Mouse (Mus musculus) ovary, postnatal 14 days (tissue): Measurements from ENCODE around the gene Eml4.

Source experiments
- DNase-seq: peaks from one replicate; pipeline ENCODE4 v3.0.0; 2022; ENCODE audit warnings: low spot score

Eml4 gene

DNA sequence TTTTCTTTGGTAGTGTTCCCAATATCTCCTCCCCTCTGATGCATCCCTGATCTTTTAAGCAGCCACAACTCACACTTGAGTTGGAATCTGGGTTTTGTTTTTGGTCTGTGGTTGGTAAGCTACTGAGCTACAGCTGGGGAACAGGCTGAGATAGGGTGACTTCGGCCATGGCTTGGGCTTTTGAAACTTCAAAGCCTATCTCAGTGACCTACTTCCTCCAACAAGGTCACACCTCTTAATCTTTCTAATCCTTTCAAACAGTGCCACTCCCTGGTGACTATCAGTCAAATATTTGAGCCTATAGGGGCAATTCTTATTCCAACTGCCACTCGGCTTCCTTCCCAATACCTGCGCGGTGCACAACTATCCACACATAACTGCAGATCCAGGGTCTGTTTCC is 149.0 kb downstream of the Eml4 start:
- no peak for DNase-seq

DNA sequence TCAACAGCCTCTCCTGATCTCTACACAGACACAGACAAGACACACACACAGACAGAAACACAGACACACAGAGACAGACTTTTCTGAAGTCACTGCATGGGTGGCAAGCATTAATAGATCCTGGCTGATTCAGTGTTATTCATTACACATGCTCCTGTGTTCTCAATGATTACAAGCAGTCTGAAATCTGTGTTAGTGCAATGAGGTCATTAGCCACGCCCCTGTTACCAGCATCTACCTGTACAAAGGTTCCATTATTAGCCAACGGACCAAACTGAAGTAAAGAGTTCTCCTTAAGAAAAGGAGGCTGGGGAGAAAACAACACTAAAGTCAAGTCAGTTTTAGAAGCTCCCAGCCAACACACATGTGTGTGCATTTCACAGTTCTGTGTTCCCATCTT is 153.0 kb downstream of the Eml4 start:
- no peak for DNase-seq

DNA sequence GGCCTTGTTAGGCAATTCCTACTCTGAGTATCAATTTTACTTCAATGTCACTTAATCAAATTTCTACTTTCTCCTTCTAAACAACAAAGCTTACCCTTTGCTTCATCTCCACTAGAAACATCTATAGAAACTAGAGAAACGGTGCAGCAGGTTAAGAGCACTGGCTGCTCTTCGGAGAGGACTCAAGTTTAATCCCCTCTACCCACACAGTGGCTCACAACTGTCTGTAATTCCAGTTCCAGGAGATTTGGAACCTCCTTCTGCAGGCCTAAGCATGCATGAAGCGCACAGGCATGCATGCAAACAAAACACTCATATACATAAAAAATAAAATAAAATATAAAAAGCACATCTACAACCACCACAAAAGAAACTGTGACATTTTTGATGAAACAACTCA is 161.4 kb downstream of the Eml4 start:
- no peak for DNase-seq

DNA sequence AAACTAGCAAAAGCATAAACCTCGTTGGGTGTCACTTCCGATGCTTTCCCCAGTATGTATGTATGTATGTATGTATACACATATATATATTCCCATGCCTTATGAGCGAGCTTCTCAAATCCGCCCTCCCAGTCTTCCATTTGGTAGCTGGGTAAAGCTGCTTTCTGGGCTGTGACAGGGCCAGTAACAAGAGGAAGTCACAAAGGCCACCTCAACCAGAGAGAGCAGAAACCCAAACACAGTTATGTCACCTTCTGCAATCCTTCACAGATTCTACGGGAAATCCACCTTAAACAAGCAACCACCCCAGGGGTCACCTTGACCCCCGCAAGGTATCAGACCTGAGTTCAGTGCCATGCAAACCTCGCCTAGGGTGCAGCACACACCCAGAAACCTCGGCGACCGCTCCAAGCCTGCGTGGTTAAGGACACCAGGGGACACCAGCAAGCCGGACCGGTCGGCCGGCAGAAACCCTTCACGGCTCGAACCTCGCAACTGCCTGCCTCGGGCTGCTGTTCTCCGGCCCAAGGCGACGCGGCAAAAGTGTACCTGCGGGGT is 163.0 kb downstream of the Eml4 start:
- DNase-seq: no peak

DNA sequence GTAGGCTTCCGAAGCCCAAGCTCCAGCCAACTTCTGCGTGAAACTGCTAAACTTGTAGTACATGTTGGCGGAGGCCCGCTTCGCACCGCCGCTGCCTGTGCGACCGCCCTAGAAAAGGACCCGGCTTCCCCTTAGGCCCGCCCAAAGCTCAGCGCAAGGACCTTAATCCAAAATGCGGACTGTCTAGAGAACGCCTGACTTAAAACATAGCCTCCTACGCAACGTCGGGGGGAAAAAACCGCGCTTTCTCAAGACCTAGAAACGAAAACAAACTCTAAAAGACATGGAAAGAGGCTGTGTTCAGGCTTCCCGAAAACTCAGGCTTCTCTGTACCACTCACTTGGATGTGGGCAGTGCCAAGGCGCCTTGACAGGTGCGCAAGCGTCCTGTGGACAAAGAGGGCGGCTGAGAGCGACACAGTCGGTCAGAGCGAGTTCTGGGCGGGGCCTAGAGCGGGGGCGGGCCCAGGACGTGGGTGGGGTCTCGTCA is 163.5 kb downstream of the Eml4 start:
- DNase-seq: peak; percentile 76

DNA sequence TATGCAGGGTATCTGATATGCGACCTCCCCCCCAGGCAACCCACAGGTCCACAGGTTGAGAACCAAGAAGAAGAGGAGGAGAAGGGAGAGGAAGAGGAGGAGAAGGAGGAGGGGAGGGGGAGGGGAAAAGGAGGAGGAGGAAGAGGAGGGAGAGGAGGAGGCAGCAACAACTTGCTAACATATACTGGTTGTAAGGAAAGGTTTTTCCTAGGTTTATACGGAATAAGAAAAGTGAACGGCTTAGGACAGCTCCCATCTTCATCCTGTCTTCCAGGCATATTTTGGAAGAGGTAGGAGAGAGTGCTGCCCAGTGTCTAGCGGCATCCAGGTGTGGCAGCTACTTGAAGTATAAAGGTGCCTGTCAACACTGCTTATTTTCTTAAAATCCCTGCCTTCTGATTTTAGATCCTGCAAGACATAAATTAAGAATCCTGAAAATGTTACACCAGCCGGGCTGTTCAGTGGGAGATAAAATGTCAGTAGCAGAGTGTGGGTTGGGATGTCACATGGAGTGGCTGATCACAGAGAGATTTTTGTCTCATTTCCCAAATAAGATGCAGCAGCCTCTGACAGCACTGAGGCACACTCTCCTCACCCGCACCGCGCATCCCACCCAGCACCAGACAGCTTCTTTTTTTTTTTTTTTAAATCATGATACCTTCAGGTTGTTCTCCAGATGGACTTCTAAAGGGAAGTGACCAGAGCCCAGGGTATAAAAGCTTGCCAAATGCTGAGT is 166.7 kb downstream of the Eml4 start, which contains the start of gene Cox7a2l:
Cox7a2l (minus strand) TSS at position 51 of the 736 bp plus-strand sequence.
- no peak for DNase-seq

DNA sequence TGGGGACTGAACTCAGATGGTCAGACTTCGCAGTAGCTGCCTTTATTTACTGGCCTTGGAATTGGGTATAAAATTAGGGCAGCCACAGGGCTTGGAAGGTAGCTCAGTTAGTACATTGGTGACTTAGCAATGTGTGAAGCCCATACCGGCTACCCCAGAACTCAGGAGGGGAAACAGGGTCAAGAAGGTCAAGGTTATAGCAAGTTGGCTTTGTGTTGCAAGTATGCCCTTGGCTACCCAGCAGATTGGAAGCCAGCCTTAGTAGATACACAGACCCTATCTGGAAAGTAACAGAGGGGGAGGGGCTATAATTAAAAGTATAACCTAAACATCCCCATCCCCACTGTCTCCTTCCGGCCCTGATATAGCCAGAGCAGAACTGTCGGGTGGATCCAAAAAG is 171.2 kb downstream of the Eml4 start:
- DNase-seq: no peak

DNA sequence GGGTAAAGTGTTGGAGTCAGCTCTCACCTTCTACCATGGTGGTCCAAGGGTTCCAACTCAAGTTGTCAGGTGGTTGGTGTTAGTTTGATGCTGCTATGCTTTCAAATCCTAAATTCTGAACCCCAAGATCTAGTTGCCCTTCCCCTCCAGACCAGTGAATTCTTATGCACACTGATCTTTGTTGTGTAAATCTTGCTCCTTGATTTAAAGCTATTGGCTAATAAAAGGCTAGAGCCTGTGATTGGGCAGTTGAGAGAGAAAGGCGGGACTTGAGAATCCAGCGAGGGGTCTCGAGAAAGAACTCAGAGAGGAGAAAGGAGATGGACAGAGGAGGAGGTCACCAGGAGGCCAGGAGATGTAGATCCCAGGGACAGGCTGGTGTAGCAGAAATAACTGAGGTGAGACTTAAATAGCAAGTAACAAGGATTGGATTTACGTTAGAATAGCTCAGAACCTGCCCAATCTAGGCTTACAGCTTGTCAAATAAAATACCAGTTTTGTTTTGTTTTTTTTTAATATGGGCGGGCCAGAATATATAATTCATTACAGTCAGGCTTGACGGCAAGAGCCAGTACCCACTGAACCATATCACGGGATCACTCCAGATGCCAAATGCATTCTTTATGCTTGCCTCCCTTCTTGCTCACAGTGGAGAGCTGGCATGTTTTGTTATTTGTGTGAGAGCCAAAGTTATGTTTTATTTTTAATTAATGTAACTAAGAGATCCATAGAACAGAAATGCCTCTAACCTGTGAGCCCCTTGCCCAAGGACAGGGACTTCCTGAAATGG is 172.1 kb downstream of the Eml4 start:
- DNase-seq: no peak

DNA sequence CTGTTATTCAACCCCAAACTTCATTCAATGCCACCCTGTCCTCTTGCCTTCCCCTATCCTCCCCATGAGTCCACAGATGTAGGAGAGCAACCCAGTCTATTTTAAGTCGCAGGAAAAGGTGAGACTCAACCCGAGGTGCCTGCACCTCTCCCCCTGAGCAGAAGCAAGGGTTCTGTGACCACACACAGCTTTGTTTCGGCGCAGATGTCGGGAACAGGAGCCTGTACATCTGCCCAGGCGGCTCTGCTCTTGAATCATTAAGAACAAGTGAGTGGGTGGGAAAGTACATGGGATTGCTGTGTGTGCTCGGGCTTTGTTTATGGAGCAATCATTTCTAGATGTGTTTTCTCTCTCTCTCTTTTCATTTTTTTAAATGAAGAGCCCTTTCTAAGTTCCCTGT is 174.0 kb downstream of the Eml4 start:
- DNase-seq: no peak

DNA sequence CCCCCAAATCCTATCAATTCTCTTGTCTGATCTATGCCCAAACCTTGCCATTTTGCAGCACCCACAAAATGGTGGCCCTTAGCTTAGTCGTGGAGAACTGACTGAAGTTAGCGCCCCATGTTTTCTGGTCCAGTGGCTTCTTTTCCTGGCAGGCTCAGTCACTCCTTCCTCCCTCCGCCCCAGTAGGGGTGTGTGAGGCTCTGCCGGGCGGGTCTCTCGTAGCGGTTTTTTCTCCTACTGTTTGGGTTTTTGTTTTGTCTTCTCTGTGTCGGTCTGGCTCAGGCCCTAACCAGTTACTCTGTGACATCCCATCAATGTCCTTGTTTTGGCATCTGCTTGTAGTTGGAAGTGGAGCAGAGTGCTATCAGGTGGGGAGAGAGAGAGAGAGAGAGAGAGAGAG is 174.9 kb downstream of the Eml4 start:
- no peak for DNase-seq

DNA sequence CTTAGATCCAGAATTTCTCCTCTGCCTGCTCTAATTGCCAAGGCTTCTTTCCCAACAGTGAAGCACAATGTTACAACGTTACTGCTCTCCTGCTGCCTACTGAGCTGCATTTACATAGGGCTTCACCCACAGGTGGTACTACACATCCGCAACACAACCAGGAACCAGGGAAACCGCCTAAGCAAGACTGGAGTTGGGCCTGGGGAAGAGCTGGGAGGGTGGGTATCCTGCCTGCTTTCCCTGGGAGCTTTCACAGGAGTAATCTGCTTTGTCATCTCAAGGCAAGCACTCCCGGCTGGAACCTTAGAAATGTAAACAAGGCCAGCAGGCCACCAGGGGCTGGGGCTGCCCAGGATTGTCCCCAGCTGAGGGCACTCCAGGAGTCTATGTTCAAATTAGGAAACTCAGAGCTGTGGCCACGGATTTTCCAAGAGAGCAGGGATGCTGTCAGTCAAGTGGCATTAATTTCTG is 175.4 kb downstream of the Eml4 start:
- DNase-seq: no peak

DNA sequence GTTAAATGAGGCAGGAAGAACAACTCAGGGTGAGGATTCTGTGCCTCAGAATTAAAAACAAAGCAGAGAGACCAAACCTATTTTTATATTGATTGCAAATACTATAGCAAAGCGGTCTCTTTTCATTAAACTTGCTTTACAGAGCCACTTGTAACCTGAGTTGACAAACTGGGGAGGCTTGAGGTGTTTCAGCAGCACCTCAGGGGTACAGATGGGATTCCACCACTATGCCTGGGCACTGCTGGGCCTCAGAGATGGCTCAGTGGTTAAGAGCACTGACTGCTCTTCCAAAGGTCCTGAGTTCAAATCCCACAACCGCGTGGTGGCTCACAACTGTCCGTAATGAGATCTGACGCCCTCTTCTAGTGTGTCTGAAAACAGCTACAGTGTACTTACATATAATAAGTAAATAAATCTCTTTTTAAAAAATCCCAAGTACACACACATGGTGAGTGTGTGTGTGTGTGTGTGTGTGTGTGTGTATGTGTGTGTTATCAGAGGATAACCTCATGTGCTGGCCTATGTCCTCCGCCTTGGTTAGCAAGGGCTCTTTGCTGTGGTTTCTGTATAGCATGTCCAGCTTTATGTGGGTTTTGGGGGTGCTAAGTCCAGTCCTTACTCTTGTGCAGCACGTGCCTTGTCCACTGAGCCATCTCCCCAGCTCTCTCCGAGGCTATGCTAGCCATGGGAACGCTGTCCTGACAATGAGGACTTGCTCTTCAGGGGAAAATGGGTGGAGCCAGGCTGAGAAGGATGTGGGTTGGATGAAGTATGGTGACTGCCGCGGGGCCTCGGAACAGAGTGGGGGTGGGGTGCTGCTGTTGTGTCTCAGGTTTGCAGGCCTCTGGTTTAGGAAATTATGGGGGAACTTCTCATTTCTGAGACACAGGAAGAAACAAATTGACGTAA is 176.1 kb downstream of the Eml4 start:
- no peak for DNase-seq

DNA sequence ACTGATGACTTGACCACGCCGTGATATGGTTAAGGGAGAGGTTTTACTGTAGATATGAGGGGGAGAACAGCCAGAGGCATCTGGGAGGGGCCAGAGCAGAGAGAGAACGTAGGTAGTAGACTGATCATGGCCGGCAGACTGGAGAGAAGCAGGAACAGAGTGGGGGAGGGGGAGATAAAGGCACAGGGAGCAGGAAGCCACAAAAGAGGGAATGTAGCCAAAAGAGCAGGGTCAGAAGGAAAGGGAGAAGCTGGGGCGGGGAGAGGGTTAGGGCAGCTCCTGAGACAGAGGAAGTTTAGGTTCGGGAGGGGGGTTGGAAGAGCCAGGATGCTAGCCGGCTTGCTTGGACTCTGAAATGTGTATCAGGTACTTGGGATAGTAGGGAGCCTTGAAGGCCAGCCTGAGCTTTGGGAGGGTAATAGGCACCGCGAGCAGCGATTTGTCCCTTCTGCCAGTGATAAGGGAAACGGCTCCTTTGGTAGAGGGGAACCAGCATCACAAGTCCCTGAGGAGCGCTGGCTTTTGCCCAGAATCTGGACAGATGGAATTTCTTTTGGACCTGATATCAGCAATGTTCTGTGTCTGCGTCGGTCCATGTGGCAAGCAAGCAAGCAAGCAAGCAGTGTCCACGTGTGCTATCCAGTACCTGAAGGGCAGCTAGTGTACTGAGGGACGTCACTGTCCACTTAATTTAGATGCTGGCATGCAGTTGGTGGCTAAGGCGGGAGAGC is 177.1 kb downstream of the Eml4 start:
- no peak for DNase-seq
